Mouse (Mus musculus) cerebellum, postnatal 10 days (tissue): Measurements from ENCODE around the gene Rpl35a.
"Not testable (repeated sequence)": the region's sequence is repeated elsewhere in the genome, so short reads cannot be mapped to it uniquely, and the experiment has no call there.

ENCODE experiments used
- DNase-seq, 2 experiments: peaks; one replicate each; pipeline ENCODE4 v3.0.0; 2021; ENCODE audit warnings: mixed read lengths in 2 of 2

The Rpl35a gene

GRCm38 (mm10) chr16:33056095-33056785 is at the start of gene Rpl35a, which contains the start of gene Iqcg:
Gene Rpl35a, plus strand, starts transcription at chr16:33056453.
Gene Iqcg, minus strand, starts transcription at chr16:33056218.
- peak; percentile 95 for DNase-seq

- peak; percentile 70 to 74 for DNase-seq
Measured at GRCm38 (mm10) chr16:33006888-33007287, 49.4 kb upstream of the Rpl35a start.

GRCm38 (mm10) chr16:33007436-33007835 is 48.8 kb upstream of the Rpl35a start:
- DNase-seq, result peak; percentile 13 to 34

DNA sequence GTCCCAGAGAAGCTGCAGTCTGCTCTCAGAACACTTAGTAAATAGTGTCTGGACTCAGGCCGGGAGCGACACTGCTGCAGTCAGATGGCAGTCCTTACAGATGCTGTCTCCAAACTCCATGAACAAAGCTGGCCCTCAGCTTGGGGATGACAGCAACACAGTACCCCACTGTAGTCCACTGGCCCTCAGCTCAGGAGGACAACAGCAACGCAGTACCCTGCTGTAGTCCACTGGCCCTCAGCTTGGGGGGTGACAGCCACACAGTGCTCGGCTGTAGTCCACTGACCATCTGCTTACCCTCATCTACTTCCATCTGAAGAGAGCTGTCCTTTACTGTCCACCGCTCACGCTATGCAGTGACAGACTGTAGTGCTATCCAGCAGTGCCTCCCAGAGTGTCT is 46.1 kb upstream of the Rpl35a start:
- peak; percentile 11 to 23 for DNase-seq

DNA sequence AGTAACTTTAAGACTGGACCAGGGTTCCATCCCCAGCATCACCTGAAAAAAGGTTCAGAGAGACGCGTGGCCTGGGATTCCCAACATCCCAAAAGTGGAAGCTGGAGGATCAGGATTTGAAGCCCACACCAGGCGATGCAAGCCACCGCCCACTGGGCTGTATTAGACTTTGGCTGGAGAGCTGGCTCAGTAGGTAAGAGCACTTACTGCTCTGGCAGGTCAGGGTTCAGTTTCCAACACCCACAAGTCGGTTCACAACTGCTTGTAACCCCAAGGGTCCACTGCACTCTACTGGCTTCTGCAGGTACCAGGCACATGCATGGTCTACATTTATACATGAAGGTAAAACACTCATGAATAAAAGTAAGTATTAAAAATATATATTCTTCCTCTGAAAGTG is 42.5 kb upstream of the Rpl35a start:
- DNase-seq, result no peak

GRCm38 (mm10) chr16:33014921-33015320 is 41.3 kb upstream of the Rpl35a start:
- peak; percentile 60 to 70 for DNase-seq

DNA sequence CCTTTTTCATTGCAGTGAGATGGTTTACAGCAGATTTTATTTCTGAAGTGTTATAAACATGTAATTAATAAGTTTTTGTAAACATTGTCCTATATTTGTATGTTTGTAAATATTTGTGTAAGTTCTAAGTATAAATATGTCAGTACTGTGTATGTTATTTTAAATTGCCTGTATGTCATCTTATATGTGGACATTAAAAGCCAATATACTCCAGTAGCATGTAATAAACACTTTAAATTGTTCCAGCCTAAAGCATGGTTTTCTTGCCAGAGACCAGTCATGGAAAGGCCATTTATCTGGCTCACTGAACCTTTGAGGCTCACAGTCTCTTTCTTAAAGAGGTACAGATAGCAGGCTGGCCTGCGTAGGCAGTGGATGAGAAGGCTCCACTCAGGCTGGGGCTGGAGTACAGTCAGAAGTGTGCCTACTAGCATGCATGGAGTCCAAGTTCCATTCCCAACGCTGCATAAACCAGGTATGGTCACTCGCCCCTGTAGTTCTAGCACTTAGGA is 40.8 kb upstream of the Rpl35a start:
- no peak for DNase-seq

- no peak for DNase-seq
Measured at GRCm38 (mm10) chr16:33015986-33016385, 40.3 kb upstream of the Rpl35a start.

GRCm38 (mm10) chr16:33017677-33018349 is 38.4 kb upstream of the Rpl35a start:
- DNase-seq, result no peak

DNA sequence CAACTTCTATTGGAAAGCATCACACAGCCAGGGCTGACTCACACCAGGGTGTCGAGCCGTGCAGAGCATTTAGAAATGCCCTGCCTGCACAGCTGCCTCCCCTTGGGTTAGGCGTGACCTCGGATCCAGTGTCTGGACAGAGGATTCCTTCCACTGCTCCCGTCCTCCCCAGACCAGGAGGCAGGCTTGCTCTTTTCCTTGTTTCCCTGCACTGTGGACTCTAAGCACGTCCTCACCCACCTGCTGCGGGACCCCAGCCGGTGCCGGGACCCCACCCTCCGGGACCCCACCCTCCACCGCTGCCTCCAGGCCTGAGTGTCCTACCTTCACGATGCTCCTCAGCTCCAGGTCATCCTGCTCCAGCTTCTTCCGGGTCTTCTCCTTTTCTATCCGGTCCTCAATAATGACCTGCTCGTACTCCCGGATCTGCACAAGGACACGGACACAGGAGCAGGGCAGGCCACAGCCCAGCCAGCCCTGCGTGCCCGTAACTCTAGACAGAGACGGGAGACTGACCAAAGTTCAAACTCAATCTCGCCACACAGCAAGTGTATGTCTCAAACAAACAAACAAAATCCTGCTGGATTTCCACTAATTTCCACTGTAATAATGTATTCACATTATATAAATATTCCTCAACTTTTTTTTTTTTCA is 37.0 kb upstream of the Rpl35a start:
- DNase-seq, result no peak

DNA sequence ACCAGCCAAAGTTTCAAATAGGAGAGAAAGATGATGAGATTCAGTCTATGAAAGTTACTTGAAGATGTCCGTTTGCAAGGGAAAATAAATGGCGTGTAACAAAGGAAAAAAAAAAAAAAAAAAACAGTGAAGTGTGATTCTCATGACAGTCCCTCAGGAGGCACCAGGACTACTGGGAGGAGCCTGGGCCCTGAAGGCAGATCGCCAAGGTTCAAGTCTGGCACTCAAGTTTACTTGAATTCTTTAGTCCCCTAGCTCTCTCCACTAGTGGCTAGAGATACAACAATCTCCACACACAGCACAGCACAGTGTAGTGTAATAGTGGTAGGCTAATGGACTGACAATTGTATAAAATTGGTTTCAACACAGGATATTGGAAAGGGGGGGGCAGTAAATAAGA is 34.9 kb upstream of the Rpl35a start:
- DNase-seq, result no peak

DNA sequence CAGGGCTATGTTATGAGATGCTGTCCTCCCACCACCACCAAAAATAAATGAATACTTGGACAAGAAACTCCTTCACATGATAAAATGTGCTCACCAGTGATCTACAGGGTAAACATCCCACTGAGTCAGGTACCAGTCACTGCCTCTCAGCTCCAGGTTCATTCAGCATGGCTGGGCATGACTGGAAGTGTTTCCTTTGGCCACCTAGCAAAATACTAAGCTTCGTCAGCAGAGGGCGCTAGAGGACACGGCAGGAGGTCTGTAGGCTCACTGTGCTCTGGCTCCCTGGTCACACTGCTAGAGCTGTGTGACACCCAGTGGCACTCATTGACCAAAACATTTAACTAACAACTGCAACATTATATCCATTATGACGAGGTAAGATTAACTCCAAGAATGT is 32.5 kb upstream of the Rpl35a start:
- peak; percentile 79 for DNase-seq

- no peak for DNase-seq
Measured at GRCm38 (mm10) chr16:33024456-33025104, 31.7 kb upstream of the Rpl35a start.

DNA sequence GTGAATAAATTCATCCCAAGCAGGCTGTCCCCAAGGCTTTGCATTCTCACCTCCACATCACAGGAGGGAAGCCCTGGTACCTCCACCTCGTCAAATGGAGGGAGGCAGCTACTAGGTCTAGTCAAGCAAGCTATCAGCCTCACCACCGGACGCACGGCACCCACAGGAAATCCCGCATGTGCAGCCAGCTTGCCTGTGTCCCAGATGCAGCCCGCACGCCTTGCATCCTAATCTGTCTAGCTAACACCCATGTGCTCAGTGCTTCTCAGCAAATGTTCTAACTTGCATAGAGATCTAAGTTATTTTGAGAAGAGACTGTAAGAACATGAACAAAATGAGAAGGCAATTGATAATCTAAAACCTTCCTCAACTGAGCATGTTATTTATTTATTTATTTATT is 29.9 kb upstream of the Rpl35a start:
- no peak for DNase-seq

GRCm38 (mm10) chr16:33036006-33036405 is 20.2 kb upstream of the Rpl35a start:
- no peak for DNase-seq

- no peak for DNase-seq
Measured at GRCm38 (mm10) chr16:33042682-33043081, 13.6 kb upstream of the Rpl35a start.

DNA sequence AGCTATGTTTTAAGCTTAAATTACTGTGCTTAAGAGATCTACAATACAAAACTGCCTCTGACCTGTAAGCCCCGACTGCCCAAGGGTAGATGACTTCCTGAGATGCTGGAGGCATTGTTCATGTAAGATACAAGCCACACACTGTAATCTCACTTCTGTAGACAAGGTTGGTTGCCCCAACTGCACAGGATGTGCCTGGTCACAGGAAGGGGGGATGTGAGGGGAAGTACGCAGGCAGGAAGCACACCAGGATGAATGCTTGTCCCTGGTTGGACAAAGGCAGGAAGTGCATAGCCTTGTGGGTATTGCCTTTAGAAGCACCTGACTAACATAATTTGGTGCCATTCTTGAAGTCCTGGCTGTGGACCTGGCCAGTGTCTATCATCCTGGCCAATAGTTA is 13.0 kb upstream of the Rpl35a start:
- DNase-seq, result no peak

DNA sequence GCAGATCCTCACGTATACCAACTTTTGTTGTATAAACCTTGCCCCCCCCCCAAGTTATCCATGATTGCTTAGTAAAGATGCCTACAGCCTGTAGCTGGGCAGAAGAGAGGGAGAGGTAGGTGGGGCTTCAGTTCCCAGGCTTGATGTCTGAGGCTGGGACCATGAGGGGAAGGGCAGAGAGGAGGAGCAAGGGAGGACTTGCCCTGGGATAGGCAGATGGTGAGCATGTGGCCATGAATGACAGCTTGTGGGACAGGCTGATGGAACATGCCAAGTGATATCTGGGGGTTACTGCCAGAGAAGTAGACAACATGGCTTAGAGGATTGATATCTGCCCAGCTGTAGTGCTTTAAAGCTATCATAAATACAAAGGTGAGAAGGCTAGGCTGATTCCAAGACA is 8.2 kb upstream of the Rpl35a start:
- no peak for DNase-seq

DNA sequence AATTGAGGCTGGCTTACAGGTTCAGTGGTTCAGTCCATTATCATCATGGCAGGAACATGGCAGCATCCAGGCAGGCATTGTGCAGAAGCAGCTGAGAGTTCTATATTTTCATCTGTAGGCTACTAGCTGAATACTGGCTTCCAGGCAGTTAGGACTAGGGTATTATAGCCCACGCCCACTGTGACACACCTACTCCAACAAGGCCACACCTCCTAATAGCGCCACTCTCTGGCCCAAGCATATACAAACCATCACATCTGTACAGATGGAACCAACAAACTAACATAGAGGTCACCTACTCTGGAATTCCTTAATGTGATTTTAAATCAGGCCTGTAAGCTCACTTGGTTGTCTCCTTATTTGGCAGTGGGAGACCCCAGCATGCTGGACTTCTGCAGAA is 7.6 kb upstream of the Rpl35a start:
- no peak for DNase-seq

GRCm38 (mm10) chr16:33049809-33050208 is 6.4 kb upstream of the Rpl35a start:
- no peak for DNase-seq

- no peak for DNase-seq
Measured at GRCm38 (mm10) chr16:33053141-33053540, 3.1 kb upstream of the Rpl35a start.

DNA sequence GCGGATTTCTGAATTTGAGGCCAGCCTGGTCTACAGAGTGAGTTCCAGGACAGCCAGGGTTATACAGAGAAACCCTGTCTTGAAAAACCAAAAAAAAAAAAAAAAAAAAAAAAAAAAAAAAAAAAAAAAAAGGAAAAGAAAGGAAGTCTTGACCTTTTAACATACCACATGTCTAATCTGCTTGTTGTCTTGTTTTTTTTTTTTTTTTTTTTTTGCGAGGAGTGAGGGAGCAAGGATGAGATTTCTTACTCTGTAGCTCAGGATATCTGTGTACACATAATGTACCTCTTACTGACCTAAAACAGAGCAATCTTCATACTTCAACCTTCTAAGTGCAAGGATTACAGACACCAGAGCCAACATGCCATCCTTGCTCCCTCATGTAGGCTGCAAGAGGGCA is 1.3 kb upstream of the Rpl35a start:
- not testable (repeated sequence) for DNase-seq

- peak; percentile 9 to 32 for DNase-seq
Measured at GRCm38 (mm10) chr16:33055655-33056054, 598 bp upstream of the Rpl35a start.
